Mouse (Mus musculus) lung, embryonic 16.5 days (tissue): ENCODE results near the gene Vamp2. TPM values are rescaled to one million over a fixed set of nuclear protein-coding genes. Genes with fewer than 3 reads are reported as not detected.
A peak's percentile ranks its signal among the peaks of the same experiment; 100 is the strongest.

ENCODE experiments used
- ATAC-seq: fragments of 200-750 bp; cut with Nextera tagmentation; 2 replicates; pipeline ENCODE4 v1.8.0; 2017; ENCODE audit warnings: low read depth, mild to moderate bottlenecking, moderate library complexity
- H3K27ac ChIP-seq: fragments of 300-500 bp; sonication (generic); 2 replicates; pipeline ENCODE4 v1.5.1; 2014; ENCODE audit warnings: mild to moderate bottlenecking, control low read depth, low read length
- H3K27me3 ChIP-seq: fragments of 300-500 bp; sonication (generic); 2 replicates; pipeline ENCODE4 v1.6.1; 2014; ENCODE audit warnings: low read depth, low read length, mixed read lengths; ENCODE audit not compliant: control insufficient read depth, insufficient read depth
- H3K36me3 ChIP-seq: fragments of 300-500 bp; sonication (generic); 2 replicates; pipeline ENCODE4 v1.6.1; 2014; ENCODE audit warnings: low read length; ENCODE audit not compliant: control insufficient read depth, insufficient read depth
- H3K4me1 ChIP-seq: fragments of 300-500 bp; sonication (generic); replicated peaks from 2 replicates; pipeline ENCODE4 v1.6.1; 2014; ENCODE audit warnings: low read length, mixed read lengths; ENCODE audit not compliant: control insufficient read depth, insufficient read depth
- H3K4me2 ChIP-seq: fragments of 300-500 bp; sonication (generic); 2 replicates; pipeline ENCODE4 v1.6.1; 2014; ENCODE audit warnings: low read depth, low read length, control low read depth
- H3K4me3 ChIP-seq: fragments of 300-500 bp; sonication (generic); 2 replicates; pipeline ENCODE4 v1.5.1; 2014; ENCODE audit warnings: mild to moderate bottlenecking, low read length, control low read depth
- H3K9ac ChIP-seq: fragments of 300-500 bp; sonication (generic); 2 replicates; pipeline ENCODE4 v1.6.1; 2014; ENCODE audit warnings: low read length, control low read depth
- H3K9me3 ChIP-seq: fragments of 300-500 bp; sonication (generic); 2 replicates; pipeline ENCODE4 v1.6.1; 2016; ENCODE audit warnings: low read length; ENCODE audit not compliant: control insufficient read depth
- WGBS: fragments of 180-500 bp; shearing (Covaris S2); extraction: QIAGEN DNeasy Blood & Tissue Kit; methylation state at CpG from one replicate; pipeline ENCODE4 v1.1.7; 2014; 5-methylcytosine and 5-hydroxymethylcytosine counted together
- polyA plus RNA-seq: library from polyadenylated mRNA; unstranded; fragments of >200 nt; fragmentation: Nextera tagmentation; extraction: Ambion mirVana; gene quantifications from 2 replicates; pipeline ENCODE4 v1.2.1, GENCODE M21; 2015

Gene Vamp2
- polyA plus RNA-seq: 80.6 and 85.2 TPM in 2 replicates

- Histone ChIP-seq H3K4me2 (peak within 1 kb of the TSS; percentile 75), H3K9ac (peak within 1 kb of the TSS; percentile 100), H3K4me3 (peak within 1 kb of the TSS; percentile 99), H3K27ac (peak within 1 kb of the TSS; percentile 95), H3K9me3 (no peaks in the 10 kb centered on the region), H3K36me3 (peaks cover 10% of the 10 kb centered on the region; the same call in 1 of the 2 replicates), H3K4me1 (peaks cover 18% of the 10 kb centered on the region), H3K27me3 (no peaks in the 10 kb centered on the region)
- peak; percentile 85 for ATAC-seq
- under 1% methylated on average over 59 of the region's 67 CpGs for WGBS
Measured at GRCm38 (mm10) chr11:69088103-69088855, at the start of gene Vamp2. Gene Vamp2 (plus strand): TSS chr11:69088490.

GRCm38 (mm10) chr11:69045531-69046394 lies 42.5 kb upstream of the Vamp2 start, which contains the start of gene Aurkb:
Gene Aurkb (plus strand): TSS chr11:69045647.
- Histone ChIP-seq H3K9ac (peak within 1 kb of the TSS; percentile 86), H3K4me3 (peak within 1 kb of the TSS; percentile 88), H3K27ac (peak within 1 kb of the TSS; percentile 95), H3K9me3 (no peaks in the 10 kb centered on the region), H3K27me3 (no peaks in the 10 kb centered on the region), H3K4me1 (peaks cover 20% of the 10 kb centered on the region), H3K36me3 (peaks cover 11% of the 10 kb centered on the region), H3K4me2 (peak within 1 kb of the TSS; percentile 82)
- ATAC-seq: peak; percentile 82
- WGBS: under 1% methylated on average over 54 of the region's 54 CpGs

GRCm38 (mm10) chr11:69046395-69046774 lies 41.9 kb upstream of the Vamp2 start:
- ATAC-seq: no peak
- peak overlapping the region; percentile 95 for H3K27ac ChIP-seq
- H3K9me3 ChIP-seq: no peaks in the 10 kb centered on the region
- no peaks in the 10 kb centered on the region for H3K27me3 ChIP-seq
- H3K4me1 ChIP-seq: peaks cover 20% of the 10 kb centered on the region
- peaks cover 16% of the 10 kb centered on the region for H3K36me3 ChIP-seq
- WGBS: 1% methylated on average over 9 of the region's 9 CpGs
- peak overlapping the region; percentile 86 for H3K9ac ChIP-seq
- peak overlapping the region; percentile 82 for H3K4me2 ChIP-seq
- H3K4me3 ChIP-seq: peak overlapping the region; percentile 88

DNA sequence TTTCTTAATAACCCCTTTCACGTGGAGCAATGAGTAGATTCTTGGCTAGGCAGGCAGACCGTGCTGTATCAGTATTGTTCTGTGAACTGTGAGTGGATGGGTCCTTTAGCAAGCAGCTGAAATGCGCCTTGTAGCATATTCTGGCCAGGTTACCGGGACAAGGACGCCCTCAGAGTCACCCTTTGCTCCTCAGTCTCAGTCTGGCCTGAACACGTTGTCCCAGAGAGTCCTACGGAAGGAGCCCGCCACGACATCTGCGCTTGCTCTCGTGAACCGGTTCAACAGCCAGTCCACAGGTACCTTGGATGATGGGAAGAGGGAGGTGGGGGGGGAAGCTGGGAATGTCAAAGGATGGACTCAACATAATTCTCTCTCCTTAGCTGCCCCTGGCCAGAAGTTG lies 40.7 kb upstream of the Vamp2 start:
- Histone ChIP-seq H3K36me3 (peaks cover 16% of the 10 kb centered on the region), H3K27ac (no peak overlapping the region), H3K4me2 (peak overlapping the region; percentile 82), H3K4me3 (peak overlapping the region; percentile 88), H3K9ac (no peak overlapping the region; the same call in 1 of the 2 replicates), H3K4me1 (peaks cover 20% of the 10 kb centered on the region), H3K27me3 (no peaks in the 10 kb centered on the region), H3K9me3 (no peaks in the 10 kb centered on the region)
- no peak for ATAC-seq
- WGBS: 84% methylated on average over 12 of the region's 12 CpGs

DNA sequence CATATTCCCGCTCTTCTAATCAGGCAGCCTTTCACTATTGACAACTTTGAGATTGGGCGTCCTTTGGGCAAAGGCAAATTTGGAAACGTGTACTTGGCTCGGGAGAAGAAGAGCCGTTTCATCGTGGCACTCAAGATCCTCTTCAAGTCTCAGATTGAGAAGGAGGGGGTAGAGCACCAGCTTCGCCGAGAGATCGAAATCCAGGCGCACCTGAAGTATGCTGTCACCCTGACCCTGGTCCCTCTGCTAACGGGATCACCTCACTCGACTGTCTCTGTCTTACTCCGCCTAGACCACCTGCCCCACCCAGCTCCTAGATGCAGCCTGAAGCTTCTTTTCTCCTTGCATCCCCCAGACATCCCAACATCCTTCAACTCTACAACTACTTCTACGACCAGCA lies 40.1 kb upstream of the Vamp2 start:
- peaks cover 20% of the 10 kb centered on the region for H3K4me1 ChIP-seq
- no peaks in the 10 kb centered on the region for H3K27me3 ChIP-seq
- peaks cover 16% of the 10 kb centered on the region for H3K36me3 ChIP-seq
- ATAC-seq: no peak
- H3K9ac ChIP-seq: no peak overlapping the region
- no peaks in the 10 kb centered on the region for H3K9me3 ChIP-seq
- 88% methylated on average over 14 of the region's 14 CpGs for WGBS
- H3K4me2 ChIP-seq: no peak overlapping the region
- H3K4me3 ChIP-seq: no peak overlapping the region
- H3K27ac ChIP-seq: no peak overlapping the region

GRCm38 (mm10) chr11:69050748-69051147 lies 37.5 kb upstream of the Vamp2 start:
- Histone ChIP-seq H3K4me3 (no peak overlapping the region), H3K36me3 (peaks cover 16% of the 10 kb centered on the region), H3K4me1 (peaks cover 18% of the 10 kb centered on the region), H3K4me2 (no peak overlapping the region), H3K9me3 (no peaks in the 10 kb centered on the region), H3K27me3 (no peaks in the 10 kb centered on the region), H3K9ac (no peak overlapping the region), H3K27ac (no peak overlapping the region)
- 77% methylated on average over 8 of the region's 8 CpGs for WGBS
- ATAC-seq: no peak

DNA sequence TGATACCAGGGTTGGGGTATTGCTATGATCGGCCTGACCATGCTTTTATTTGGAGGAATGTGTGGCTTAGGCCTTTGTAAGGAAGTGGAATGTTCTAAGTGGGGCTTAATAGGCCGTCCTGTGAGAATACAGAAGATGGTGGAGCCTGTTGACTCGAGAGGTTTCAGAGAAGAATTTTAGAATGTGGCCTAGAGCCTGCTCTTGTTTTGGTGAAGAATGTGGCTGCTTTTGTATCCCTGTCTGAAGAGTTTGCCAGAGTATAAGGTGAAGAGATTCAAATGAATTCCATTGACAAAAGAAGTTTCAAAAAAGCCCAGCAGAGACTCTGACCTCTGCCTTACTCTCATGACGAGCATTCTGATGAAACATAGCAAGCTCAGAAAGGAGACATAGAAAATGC lies 36.5 kb upstream of the Vamp2 start:
- Histone ChIP-seq H3K36me3 (peaks cover 16% of the 10 kb centered on the region), H3K4me3 (no peak overlapping the region), H3K27ac (no peak overlapping the region), H3K9me3 (no peaks in the 10 kb centered on the region), H3K9ac (no peak overlapping the region), H3K4me1 (peaks cover 13% of the 10 kb centered on the region), H3K27me3 (no peaks in the 10 kb centered on the region), H3K4me2 (no peak overlapping the region)
- ATAC-seq: no peak
- 61% methylated on average over 4 of the region's 4 CpGs for WGBS

- WGBS: 81% methylated on average over 2 of the region's 2 CpGs
- Histone ChIP-seq H3K4me3 (no peak overlapping the region), H3K27ac (no peak overlapping the region), H3K4me2 (no peak overlapping the region), H3K27me3 (no peaks in the 10 kb centered on the region), H3K36me3 (peaks cover 16% of the 10 kb centered on the region), H3K9ac (no peak overlapping the region), H3K9me3 (no peaks in the 10 kb centered on the region), H3K4me1 (peaks cover 4% of the 10 kb centered on the region; the same call in 1 of the 2 replicates)
- no peak for ATAC-seq
Measured at GRCm38 (mm10) chr11:69052824-69053421, 35.4 kb upstream of the Vamp2 start.

GRCm38 (mm10) chr11:69053848-69054247 lies 34.4 kb upstream of the Vamp2 start:
- H3K27ac ChIP-seq: no peak overlapping the region
- no peaks in the 10 kb centered on the region for H3K9me3 ChIP-seq
- H3K4me2 ChIP-seq: no peak overlapping the region
- no peaks in the 10 kb centered on the region for H3K27me3 ChIP-seq
- H3K9ac ChIP-seq: no peak overlapping the region
- no peak for ATAC-seq
- peaks cover 11% of the 10 kb centered on the region for H3K36me3 ChIP-seq
- H3K4me3 ChIP-seq: no peak overlapping the region
- peaks cover 5% of the 10 kb centered on the region for H3K4me1 ChIP-seq
- 59% methylated on average over 3 of the region's 3 CpGs for WGBS
